Mouse (Mus musculus) embryo, embryonic 10 days (tissue): ENCODE measurements around the gene Nfkbia.

Experiments
- DNase-seq: peaks from one replicate; pipeline ENCODE4 v3.0.0-alpha.2; 2015; ENCODE audit warnings: low spot score

Gene Nfkbia

DNA sequence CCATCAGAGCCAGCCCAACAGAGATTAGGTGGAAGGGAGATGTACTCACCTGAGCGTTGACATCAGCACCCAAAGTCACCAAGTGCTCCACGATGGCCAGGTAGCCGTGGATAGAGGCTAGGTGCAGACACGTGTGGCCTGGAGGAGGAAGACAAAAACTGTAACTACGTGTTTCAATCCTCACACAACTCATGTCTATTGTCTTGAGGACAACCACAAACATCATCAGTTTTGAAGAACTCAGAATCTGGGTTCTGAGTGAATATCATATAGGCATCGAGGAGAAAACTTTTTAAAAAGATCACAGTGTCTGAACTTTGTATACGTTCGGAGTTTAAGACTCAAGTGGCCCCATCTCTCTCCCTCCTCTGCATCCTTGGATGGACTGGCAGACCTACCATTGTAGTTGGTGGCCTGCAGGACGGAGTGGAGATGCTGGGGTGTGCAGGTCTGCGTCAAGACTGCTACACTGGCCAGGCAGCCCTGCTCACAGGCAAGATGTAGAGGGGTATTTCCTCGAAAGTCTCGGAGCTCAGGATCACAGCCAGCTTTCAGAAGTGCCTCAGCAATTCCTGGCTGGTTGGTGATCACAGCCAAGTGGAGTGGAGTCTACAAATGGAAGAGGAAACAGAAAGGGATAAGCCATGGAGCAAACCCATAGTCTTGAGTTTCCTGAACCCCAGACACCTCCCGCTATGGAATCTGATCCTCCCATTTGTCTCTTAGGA is 1.6 kb downstream of the Nfkbia start:
- no peak for DNase-seq

DNA sequence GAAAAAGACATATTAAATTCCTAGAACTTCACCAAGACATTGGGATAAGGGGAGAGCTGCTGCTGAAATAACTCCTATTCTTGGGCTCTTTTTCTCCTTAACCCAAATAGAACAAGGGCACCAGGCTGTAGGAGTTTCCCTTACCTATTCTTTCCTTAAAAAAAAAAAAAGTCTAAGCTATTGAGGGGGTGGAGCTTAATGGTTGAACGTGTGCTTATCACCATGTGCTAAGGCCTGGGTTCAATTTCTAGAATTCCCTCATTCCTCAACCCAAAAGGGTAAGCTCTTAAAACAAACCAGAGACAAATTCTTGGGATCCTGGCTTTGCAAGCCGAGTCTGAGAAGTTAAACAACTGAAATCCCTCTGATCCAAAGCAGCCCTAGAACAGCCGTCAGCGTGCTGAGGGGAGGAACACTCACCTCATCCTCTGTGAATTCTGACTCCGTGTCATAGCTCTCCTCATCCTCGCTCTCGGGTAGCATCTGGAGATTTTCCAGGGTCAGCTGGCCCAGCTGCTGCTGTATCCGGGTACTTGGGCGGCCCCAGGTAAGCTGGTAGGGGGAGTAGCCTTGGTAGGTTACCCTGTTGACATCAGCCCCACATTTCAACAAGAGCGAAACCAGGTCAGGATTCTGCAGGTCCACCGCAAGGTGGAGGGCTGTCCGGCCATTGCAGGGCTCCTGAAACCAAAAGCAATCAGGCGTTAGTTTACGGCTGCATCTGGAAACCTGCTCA is 2.3 kb downstream of the Nfkbia start:
- DNase-seq: no peak

DNA sequence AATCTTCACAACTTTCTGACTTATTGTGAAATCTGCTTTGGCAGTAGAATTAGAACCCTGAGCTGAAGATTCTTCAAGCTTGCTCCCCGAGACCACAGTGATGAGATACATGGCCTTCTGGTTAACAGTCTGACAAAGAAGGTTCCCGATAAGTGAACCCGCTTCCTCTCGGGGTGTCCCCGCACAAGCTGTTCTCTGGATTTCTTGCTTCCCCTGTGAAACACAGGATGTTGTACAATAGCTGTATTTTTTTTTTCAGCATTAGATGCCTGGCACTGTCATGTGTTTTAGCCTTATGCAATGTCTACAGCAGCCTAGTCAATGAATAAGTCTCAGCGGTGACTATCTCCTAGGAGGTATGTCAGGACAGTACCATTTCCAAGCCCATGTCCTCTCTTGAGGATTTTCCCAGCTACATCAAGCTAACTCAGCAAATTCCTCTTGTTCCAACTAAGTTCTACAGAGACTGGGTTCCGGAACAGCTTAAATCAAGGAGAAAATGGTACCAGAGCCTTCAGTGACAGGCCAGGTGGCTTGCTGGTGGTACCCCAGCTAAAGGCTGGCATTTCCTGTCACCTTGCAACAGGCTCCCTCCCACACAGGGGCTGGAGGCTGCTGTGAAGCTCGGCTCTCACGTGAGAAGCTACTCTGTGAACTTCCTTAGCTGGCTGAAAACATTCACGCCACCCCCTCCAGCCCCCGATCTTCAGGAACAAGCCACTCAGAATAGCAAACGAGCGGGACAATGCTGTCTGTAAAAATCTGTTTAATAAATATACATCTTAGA is 3.6 kb downstream of the Nfkbia start:
- no peak for DNase-seq

DNA sequence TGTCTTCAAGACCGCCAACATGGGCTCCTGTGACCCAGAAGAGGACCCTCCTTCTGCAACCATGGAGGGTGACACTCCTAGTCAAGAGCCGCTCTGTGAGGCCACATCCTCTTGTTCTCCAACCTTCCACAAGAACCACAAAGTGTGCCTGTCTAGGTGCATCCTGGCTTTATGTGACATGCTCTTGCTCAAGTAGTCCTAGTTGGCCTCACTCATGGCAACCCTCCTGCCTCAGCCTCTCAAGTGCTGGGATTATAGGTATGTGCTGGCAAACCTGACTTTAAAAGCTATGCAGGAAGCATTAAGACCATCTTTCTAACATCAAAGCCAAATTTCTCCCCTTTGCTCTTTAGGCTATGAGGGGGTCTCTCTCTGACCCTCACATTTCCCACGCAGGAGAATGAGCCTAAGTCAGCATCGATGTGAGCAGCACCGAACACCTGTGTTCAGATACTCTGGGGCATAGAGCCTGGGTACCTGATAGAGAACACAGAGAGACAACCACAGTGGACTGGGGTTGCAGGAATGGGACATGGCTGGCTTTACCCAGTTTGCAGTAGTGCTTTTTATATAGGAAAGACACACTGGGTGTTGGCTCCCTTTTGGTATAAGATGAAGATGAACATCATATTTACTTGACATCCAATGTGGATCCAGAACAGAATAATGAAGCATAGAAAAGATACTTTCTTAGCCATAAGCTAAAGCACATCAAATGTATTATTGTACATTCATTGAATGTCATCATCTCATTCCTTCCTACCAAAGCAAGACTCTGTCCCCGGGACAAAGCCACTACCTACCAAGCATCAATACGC is 4.4 kb downstream of the Nfkbia start:
- DNase-seq: no peak

DNA sequence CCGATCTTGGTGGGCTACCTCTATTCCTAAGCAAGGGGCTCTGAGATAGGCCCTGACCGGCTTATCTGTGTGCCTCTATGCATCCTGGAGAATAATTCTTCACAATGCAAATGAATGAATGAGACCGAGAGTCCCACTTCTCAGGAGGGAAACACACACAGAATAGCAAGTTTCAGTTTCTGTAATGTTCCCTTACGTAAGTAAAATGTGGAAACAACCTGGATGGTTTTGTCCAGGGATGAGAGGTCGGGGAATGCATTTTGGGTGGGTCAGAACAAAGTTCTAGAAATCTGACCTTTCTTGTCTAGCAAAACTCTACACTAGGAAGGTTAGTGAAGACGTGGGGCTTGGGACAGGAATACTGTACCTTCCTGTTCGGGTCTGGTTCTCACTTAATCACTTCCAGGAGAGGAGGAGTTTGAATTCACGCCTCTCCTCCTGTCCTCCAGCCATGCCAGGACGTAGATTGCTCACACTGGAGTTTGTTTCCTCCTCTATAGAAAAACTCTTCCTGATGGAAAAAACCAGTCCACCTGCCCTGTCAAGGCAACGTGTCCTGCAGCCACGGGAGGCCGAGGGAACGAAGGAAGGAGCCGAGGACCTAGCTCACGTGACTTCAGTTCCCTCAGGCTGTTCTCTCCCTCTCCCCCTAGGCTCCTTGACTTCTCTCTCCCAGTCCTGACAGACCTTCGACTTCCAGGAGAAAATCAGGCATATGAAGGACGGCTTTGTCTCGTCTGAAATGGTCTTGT is 5.3 kb downstream of the Nfkbia start:
- no peak for DNase-seq

DNA sequence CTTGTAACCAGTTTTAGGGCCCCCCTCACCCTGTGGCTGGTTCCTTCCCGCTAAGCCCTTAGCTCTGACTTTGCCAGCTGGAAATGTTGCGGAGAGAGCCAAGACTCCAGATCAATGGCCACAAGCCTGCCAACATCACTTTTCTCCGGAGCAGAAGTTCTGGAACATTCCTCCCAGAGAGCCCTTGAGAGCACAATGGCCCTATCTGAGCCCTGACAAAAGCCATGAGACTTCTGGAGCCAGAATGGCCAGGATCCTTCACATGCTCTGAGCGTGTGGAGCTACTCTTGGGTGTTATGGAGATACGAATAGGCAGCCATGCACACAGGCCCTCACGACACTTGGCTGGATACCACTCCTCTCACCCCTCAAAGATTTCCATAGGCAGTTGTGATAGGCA is 7.6 kb downstream of the Nfkbia start:
- no peak for DNase-seq

DNA sequence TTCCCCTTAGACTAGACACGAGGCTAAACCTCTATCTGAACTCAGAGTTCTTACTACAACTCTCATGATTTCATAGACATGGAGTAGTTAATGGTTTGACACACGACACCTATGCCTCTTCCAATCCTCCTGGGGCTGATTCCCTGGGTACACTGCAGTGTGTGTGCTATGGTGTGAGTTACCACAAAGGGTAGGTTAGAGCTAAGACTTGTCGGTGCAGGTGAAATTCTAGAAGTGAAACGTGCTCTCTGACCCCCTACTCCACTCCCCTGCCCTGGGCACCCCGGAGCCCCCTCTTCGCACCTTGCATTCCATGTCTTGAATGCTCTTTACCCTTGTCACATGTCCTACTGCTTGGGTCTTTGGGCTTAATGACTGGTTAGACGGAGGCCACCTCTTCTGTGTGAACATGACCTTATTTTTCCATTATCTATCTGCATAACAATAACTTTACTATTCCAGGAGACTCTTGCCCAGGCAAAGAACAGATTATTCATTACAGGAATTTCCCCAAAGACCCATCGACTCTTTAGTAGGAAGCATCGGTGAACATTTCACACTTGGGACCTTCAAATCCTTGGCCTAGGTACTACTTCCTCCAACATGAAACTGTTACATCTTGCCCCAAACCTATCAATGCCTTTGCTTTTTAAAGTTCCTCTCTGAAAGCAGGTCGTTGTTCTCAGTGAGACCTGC is 8.2 kb downstream of the Nfkbia start:
- DNase-seq: no peak

DNA sequence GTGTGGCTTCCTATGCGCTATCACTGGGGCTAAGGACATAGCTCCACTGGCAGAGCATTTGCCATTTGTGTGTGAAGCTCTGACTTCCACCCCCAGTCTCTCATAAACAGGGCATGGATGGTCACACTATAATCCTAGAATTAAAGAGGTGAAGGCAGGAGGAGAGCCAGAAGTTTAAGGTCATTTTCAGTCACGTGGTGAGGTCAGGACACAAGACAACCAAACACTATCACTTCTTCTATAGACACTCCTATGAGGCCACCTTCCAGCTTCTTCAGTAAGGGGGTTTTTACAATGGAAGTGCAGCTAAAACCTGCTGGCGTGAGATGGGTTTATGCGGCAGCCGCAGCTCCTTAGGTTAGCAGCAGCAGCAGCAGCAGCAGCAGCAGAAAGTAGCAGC is 8.9 kb downstream of the Nfkbia start:
- DNase-seq: no peak

DNA sequence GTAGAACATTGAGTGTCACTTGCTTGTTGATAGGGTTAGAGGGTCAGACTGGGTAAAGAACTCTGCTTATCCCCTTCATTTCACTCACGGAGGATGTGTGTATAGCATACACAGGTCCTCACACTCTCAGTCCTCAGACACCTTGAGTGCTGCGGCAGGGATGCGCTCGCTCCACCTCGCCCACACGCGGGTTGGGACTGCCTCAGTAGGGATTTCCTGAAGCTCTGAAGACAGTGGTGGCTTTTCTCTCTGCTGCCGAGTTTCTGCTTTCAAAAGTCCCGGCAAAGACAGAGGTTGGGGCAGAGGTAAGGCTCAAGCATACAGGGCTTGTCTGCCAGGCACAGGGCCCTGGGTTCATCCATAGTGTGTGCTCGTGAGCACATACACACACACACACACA is 9.7 kb downstream of the Nfkbia start:
- DNase-seq: no peak

DNA sequence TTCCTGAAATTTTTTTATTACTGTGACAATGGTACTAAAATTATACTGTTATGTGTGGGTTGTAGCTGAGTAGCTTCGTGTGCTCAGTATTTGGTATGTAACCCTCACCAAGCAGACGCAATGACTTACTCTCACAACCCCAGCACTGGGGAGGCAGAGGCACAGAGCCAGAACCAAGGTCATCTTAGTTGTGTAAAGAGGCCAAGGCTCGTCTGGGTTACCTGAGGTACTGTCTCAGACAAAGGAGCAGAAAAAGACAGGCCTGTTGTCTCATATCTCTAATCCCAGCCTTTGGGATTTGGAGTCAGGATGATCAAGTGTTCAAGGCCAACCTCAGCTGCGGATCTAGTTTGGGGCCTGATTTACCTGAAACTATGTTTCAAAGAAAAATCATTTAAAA is 10.7 kb downstream of the Nfkbia start:
- no peak for DNase-seq

DNA sequence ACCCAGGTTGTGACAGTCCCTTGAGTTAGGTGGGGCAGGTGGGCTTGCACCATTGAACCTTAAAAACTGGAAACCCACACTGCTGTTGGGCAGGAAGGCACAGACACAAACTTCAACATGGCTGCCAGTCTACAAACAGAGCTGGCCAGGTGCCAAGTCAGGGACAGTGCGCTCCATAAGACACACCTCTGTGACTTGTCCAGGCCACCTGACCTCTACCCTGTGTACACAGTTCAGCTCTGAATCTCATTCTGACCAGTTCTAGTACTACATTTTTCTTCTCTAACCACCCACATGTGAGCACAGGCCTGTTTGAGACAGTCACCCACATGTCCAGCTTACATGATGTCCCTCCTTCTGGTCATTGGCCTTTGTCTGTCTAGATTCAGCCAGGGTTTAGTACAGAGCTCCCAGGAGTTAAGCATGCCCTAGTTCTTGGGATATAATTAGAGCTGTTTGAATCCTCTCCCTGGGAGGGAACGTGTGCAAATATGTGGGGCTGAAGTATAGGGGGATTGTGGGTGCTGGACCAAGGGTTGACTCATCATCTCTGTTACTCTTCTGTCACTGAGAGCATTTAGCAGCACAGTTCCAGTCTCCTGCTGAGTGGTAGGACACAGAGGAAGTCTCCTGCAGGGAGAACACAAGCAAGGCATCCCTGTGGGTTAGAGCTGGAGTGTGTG is 11.8 kb downstream of the Nfkbia start:
- DNase-seq: no peak

DNA sequence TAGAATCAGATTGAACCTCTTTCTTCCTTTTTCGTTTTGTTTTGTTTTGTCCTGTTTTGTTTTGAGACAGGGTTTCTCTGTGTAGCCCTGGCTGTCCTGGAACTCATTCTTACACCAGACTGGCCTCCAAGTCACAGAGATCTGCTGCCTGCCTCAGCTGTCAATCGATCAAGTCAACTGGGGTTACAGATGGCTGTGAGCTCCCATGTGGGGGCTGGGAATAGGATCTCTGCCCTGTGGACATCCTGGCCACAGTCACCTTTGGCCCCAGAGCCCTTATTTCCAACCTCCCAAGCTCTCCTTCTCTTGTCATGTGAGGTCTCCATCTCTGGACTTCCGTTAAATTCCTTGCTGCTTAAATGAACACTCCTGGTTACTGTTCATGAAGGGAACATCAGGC is 13.5 kb downstream of the Nfkbia start:
- no peak for DNase-seq

DNA sequence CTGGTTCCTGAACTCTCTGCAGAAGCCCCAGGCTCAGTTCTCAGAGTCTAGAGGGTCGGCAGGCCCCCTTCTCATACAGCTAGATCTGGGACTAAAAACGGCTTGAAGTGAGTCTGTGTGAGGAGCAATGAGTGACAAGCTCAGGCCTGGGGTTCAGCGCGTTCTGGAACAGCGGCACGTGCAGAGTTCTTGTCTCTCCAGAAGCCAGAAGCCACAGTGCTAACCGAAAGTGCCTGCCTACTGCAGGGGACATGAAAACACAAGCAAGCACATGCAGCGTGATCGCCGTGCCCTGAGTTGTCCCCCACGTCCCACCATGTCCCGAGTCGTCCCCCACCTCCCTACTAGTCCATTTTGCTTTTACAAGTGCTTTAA is 18.3 kb downstream of the Nfkbia start:
- DNase-seq: no peak

DNA sequence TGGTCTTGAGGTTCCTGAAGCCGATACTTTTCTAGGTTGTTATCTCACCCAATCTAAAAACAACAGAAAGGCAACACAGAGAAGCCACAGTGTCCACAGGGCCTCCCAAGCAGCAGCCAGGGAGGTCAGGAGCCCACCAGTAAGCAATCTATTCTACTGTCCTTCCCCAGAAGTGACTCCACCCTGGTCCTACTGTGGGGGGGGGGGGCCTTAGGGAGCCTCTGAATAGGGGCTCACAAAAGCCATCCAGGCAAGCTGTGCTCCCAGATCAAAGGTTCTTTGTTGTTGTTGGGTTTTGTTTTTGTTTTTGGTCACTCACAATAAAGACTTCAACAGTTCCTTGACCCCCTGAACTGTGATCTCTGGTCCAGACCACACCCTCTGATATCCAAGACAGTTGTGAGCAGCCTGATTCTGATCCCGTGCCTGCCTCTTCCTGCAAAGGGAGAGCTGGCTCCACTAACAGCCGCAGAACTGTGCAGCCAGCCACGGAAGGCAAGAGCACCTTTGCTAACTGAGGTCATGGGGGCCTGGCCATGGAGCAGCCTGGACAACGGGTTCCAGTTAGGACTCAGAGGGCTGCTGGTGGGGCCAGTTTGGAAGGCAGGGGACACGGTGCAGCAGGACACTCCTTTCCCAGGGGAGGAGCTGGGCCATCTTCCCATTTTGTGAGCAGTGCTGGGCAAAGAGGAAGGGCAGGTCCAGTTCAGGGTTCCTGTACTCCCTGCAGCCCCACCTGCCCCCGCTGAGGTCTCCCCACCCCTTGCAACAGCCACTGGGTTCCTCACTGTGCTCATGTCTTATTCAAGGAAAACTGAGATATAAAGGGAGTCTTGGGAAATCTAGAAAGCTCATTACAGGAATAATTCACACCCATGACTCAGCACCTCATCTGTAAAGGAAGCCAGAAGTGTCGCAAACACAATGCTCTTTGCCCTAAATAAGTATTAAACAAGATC is 18.9 kb downstream of the Nfkbia start:
- peak; percentile 65 for DNase-seq

DNA sequence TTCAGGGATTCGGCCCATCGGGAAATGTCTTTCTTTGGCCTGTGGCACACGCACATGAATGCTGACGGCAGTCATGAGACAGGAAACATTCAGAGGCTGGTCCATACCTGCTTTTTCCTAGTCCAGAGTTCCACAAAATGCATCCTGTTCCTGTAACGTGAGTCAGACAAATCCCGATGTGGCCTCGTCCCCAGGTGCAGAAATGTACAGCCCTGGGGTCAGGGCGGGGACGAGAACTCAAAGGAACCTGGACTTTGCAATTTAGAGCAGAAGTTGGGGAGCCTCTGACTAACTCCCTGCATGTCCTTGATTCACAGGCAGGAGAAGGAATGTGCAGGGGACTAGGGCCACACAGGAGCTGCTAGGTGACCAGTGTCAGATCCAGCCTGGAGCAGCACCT is 21.1 kb downstream of the Nfkbia start:
- DNase-seq: no peak

DNA sequence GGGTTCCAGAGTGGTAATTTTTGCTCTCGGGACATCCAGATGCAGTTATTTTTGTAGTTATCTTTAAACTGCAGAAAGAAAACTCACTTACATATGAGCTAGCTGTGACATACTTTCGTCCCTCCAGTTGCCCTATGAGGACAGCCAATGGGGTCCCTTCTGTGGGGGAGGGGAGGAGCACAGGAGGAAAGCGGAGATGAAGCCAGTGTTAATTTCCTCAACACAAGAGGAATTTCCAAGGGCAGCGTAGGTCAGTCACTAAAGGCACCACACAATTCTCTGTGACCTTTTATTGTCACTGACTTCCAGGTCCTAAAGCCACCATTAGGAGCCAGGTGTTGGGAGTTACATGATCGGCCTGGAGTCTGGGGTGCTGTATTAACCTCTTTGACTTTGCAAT is 22.0 kb downstream of the Nfkbia start:
- DNase-seq: peak; percentile 58

DNA sequence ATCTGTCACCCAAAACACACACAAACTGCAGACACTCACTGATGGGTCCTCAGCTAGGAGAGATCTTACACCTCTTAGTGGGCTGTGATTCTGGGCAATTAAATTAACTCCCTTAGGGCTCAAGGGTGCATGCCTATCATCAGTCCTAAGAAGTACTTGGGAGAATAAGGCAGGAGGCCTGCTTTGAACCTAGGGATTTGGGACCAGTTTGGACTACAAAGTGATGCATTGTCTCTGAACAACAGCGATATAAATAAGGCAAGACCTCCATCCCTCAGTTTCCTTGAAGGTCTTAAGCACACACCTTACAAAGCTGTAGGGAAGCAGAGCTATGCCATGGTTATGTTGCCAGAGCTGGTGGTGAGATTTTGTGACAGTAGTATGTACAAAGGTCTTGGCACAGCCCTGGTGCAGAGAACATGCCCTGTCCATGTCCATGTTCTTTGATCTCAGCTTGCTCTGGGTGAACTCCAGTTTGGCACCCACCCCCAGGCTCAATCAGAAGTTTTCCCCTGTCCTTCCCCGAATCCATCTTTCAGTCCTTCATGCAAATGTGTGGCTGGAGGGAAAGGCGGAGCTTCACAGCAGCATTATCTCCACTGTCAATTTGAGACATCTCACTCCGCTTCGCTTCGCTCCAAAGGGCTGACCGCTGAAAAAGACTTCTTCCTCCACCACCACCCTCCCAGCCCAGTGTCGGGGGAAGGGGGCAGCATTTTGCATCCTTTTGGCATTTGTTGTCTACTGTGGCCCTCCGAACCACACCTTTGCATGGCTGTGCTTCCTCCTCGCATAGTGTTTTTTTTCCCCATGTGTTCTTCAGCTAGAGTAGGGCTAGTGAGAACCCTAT is 24.9 kb downstream of the Nfkbia start:
- peak; percentile 33 for DNase-seq

DNA sequence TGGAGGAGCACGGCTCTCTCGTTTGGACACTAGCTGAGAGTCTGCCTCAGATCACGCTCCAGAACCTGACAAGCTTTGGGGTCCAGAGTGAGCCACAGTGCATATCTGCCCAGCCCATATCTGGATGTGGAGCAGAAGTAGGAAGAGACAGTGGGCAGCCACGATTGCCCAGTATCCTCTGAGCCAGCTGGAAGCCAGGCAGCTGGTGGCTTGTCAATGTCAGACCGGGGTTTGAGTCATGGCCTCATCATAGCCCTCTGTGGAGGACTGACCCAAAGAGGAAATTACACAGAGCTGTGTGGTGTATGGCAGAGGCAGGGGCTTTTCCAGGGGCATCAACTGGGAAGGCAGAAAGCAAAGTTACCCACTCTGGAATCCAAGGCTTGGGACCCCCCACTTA is 25.6 kb downstream of the Nfkbia start:
- no peak for DNase-seq
